Mouse (Mus musculus): ENCODE results near the gene Tipin.

DNA sequence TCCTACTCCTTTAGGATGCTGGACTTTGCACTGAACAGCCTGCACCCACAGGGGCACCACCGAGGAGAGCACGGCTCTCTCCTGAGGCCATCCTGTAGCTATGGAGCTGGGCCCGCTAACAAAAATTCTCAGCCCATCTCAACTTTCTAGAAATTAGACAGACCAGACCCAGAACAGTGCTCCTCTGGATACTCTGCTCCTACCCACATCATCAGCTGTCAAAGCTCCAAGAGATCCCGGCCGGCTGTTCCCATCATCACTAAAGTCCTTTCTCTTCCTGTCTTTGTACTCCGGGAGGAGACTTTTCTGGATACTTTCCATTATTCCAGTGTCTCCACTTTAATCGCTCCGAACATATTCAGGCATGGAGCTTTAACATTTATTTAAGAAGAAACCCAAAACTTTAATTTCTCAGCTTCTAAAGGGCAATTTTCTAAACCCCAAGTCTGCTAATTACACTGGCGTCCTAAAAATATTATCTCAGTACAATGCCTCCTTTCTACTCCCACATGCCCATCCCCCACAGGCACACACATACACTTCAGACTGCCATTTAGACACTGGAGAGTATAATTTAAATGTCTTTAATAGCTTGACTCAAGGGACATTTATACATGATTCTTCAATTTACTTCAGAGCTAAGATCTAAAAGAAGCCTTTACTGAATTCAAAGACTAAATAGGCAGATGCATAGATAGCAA lies 49.0 kb upstream of the Tipin start:
- no peak for TF ChIP-seq POLR2A (IDR thresholded peaks at IDR 0.05; ENCODE audit: insufficient read length, low read depth)
- TF ChIP-seq MAX (IDR thresholded peaks at IDR 0.05; ENCODE audit: low read depth), result no peak
- no peak for TF ChIP-seq TCF12 (IDR thresholded peaks at IDR 0.05; ENCODE audit: insufficient read depth, poor library complexity, severe bottlenecking)
- TF ChIP-seq CEBPB (IDR thresholded peaks at IDR 0.05; ENCODE audit: insufficient read depth, poor library complexity, severe bottlenecking), result no peak
- TF ChIP-seq USF1 (IDR thresholded peaks at IDR 0.05; ENCODE audit: low read depth), result no peak
- TF ChIP-seq SRF (IDR thresholded peaks at IDR 0.05; ENCODE audit: control insufficient read depth, insufficient read length, low read depth), result no peak
- TF ChIP-seq E2F4 (IDR thresholded peaks at IDR 0.05; ENCODE audit: insufficient read depth), result no peak
